Mouse (Mus musculus): ENCODE measurements around the gene Ly6c1. TPM values are rescaled to one million over a fixed set of nuclear protein-coding genes. Genes with fewer than 3 reads are reported as not detected.
"Not testable (repeated sequence)": the region's sequence is repeated elsewhere in the genome, so short reads cannot be mapped to it uniquely, and the experiment has no call there.

The Ly6c1 gene
- polyA plus RNA-seq (2015; fragmentation: Nextera tagmentation; extraction: Ambion mirVana), result 41.5 and 44.8 TPM in 2 replicates

DNA sequence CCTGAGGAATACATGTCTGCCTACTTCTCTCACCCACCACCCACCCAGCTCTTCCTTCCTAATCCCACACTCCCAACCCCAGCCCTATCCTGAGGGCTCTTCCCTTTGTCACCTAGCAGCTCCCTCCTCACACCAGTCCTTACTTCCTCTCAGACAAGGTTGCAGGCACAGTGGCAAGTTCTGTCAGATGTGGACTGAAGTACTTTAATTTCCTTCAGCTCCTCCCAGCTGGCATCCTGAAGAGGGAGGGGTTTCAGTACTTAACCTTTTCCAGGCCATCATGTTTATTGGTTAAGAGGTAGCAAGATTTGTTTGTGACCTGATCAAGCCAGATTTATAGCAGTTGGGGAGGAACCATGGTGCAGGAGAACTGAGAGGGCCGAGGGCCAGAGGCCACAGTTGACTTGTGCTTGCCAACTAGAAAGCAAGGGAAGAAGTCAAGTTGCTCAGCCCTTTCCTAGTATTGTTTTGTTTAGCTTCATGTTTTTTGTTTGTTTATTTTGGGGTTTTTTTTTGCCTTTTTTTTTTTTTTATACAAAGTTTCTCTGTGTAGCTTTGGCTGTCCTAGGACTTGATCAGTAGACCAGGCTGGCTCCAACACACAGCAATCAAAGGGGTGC lies at the start of gene Ly6c1:
Ly6c1 (minus strand) TSS at position 189 of the 620 bp plus-strand sequence.
- DNase-seq (ENCODE audit: low spot score), result not testable (repeated sequence)

- peak; percentile 11 for DNase-seq (ENCODE audit: low spot score)
Observed at GRCm38 (mm10) chr15:75088041-75088440, 39.4 kb upstream of the Ly6c1 start.

DNA sequence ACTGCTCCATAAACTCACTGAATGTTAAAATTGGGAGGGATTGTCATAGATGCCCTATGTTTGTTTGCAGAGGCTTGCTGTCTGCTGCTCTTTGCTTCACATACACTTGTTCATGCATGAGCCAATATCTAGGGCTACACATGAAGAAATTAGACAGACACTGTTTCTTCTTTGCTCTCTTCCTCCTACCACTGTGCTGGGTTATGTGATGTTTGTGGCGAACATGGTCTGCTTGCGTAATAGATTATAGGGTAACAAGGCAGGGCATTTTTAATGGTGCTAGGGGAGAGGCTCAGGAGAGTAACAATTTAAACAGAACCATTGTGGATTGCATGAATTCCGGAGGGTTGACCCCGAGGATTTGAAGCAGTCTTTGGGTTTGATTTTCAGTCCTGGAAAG lies 21.3 kb upstream of the Ly6c1 start:
- no peak for DNase-seq (ENCODE audit: low spot score)

GRCm38 (mm10) chr15:75062030-75062574 lies 13.5 kb upstream of the Ly6c1 start:
- peak; percentile 85 for DNase-seq (ENCODE audit: low spot score)

- DNase-seq (ENCODE audit: low spot score), result peak; percentile 71
Observed at GRCm38 (mm10) chr15:75060505-75060904, 11.9 kb upstream of the Ly6c1 start.

DNA sequence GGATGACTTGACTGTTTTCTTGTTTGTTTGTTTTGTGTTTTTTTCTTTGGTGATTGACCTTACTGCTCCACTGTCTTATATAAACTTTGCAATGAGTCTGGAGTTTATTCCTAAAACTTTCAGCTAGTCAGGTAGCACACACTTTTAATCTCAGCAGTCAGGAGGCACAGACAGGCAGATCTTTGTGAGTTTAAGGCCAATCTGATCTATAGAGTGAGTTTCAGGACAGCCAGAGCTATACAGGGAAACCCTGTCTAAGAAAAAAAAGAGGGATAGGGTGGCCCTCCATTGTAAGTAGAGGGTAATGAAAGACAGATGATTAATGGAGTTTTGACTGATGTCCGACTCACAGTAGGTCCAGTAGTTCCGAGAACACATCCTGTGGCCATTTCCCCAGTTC lies 7.4 kb upstream of the Ly6c1 start:
- no peak for DNase-seq (ENCODE audit: low spot score)

DNA sequence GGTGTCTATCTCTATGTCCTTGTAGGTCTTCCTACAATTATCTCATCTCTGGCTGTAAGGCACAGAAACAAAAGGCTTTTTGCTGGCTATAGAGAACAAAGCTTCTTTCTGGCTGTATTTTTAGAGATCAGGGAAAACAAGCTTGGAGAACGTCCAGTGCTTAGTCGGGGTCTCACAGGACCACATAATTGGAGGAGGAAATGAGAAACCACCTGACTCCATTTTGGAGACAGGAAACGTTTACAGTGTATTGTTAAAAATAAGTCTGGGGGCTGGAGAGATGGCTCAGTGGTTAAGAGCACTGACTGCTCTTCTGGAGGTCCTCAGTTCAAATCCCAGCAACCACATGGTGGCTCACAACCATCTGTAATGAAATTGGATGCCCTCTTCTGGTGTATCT lies 6.8 kb upstream of the Ly6c1 start:
- DNase-seq (ENCODE audit: low spot score), result peak; percentile 8

- peak; percentile 50 for DNase-seq (ENCODE audit: low spot score)
Observed at GRCm38 (mm10) chr15:75052414-75052813, 3.8 kb upstream of the Ly6c1 start.

DNA sequence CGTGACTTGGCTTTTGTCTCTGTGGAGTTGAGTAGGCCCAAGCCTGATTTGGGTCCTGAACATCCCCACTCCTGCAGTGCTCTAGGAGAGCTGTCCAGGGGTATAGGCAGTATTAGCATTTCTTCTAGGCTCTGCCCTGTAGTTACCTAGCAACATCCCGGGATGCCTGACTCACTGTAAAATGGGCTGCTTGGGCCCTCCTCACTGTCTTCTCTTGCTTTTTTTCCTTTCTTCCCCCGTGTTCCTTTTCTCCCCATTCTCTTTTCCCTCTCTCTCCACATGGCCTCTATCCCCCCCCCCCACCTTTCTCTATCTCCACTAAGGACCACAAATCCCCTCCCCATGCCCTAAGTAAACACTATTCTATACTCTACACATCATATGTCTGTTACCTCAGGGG lies 2.5 kb upstream of the Ly6c1 start:
- not testable (repeated sequence) for DNase-seq (ENCODE audit: low spot score)

DNA sequence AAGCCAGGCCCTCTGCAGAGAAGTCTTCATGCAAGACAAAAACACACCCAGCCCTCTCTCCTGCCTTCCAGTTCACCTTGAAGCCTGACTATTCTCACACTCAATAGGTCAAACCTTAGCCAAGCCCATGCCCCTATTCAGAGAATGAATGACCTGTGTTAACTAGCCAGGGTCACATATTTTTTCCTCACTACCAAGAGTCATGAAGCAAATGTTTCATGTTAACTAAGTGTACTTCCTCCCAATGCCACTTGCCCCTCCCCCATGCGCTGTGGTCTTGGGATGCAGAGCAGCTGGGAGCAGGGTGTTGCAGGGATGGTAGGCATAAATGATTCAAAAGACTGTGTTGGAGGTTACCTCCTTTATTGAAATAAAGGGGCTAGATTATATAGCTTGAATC lies 2.0 kb upstream of the Ly6c1 start:
- not testable (repeated sequence) for DNase-seq (ENCODE audit: low spot score)

DNA sequence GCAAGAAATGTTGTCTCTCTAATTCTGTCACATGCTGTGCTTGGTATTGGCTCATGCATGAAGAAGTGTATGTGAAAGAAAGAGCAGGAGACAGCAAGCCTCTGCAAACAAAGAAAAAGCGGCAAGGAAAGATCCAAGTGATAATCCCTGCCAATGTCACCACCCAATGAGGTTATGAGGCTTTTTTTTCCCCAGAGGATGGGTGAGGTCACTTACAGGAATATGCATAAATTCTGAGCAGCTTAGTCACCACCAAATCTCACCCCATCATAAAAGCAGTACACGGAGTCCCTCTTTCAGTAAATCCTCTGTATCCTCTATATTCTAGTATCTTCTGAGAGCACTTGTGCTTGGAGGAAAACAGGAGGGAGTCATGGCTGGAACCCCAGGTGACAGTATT lies 1.2 kb upstream of the Ly6c1 start:
- DNase-seq (ENCODE audit: low spot score), result not testable (repeated sequence)

- DNase-seq (ENCODE audit: low spot score), result not testable (repeated sequence)
Observed at GRCm38 (mm10) chr15:75047970-75048320, 685 bp downstream of the Ly6c1 start.

- not testable (repeated sequence) for DNase-seq (ENCODE audit: low spot score)
Observed at GRCm38 (mm10) chr15:75047313-75047969, 1.2 kb downstream of the Ly6c1 start.

DNA sequence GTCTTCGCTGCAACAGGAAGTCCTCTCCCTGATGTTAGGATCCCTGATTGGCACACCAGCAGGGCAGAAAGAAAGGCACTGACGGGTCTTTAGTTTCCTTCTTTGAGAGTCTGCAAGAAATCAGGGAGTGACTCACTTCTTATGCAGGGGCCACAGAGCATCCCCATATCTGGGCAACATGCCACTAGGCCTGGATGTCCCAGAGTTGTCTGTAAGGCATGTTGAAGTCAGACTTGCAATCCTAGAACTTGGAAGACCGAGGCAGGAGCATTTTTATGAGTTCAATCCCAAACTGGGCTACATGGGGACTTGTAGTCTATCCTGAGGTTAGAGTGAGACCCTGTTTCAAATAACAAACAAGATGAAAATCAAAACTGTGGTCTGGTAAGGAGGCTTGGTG lies 3.1 kb downstream of the Ly6c1 start:
- DNase-seq (ENCODE audit: low spot score), result not testable (repeated sequence)

DNA sequence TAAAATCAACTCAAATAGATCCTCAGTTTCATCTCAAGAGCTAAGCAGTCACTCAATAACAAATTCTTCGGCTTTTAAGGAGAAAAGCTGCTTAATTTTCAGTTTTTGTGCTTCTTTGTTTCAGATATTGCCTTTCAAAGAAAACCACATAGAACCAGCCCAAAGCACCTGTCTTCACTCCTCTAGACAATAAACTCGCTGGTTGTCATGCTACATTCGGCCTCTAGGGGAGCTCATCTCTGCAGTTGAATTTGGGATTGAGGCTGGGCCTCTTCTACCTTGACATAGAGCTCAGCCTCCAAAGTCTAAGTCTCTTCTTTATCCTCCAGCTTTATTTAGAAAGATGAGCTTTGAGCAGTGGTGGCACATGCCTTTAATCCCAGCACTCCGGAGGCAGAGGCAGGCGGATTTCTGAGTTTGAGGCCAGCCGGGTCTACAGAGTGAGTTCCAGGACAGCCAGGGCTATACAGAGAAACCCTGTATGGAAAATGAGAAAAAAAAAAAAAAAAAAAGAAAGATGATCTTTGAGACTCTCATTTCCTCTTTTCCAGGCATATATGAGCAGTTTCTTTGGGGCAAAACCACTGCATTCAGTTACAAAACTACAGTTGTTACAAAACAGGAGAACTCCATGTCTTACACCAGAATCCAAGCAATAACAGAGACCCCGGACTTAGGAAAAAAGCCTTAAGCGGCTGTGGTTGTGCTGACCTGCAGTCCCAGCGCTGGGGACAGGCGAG lies 27.4 kb downstream of the Ly6c1 start:
- not testable (repeated sequence) for DNase-seq (ENCODE audit: low spot score)

DNA sequence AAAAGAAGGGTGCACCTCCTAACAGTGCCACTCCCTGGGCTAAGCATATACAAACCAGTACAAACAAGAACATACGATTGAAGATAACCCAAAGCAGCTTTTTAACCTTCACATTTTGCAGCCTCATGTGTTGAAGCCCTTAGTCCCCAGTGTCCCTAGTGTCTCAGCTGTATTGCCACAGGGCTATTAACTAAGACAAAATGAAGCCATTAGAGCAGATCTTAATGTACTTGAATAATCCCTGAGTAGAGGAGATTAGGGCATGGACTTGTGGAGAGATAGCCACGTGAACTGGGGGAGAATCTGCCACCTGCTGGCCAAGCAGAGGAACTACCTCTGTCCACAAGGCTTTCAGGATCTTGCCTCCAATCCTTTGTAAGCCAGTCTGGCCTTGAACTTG lies 29.2 kb downstream of the Ly6c1 start:
- peak; percentile 62 for DNase-seq (ENCODE audit: low spot score)

Other genes starting within 250 kb of the Ly6c1 start
- not detected in 2 replicates for gene Gml2, start 229.8 kb downstream of the Ly6c1 start, polyA plus RNA-seq (2015; fragmentation: Nextera tagmentation; extraction: Ambion mirVana)
- 2.2 and 3.2 TPM in 2 replicates for gene 2010109I03Rik, start 151.8 kb downstream of the Ly6c1 start, polyA plus RNA-seq (2015; fragmentation: Nextera tagmentation; extraction: Ambion mirVana)
- gene Ly6i, start 65.4 kb downstream of the Ly6c1 start, polyA plus RNA-seq (2015; fragmentation: Nextera tagmentation; extraction: Ambion mirVana), result 1.7 and 2.1 TPM in 2 replicates
- gene Ly6a, start 50.8 kb downstream of the Ly6c1 start, polyA plus RNA-seq (2015; fragmentation: Nextera tagmentation; extraction: Ambion mirVana), result 87.4 and 94.5 TPM in 2 replicates
- 11.2 and 14.7 TPM in 2 replicates for gene Ly6c2, start 63.1 kb upstream of the Ly6c1 start, polyA plus RNA-seq (2015; fragmentation: Nextera tagmentation; extraction: Ambion mirVana)
- gene Ly6g, start 106.4 kb upstream of the Ly6c1 start, polyA plus RNA-seq (2015; fragmentation: Nextera tagmentation; extraction: Ambion mirVana), result 2.4 and 3.1 TPM in 2 replicates
- not detected in 2 replicates for gene BC025446, start 167.5 kb upstream of the Ly6c1 start, polyA plus RNA-seq (2015; fragmentation: Nextera tagmentation; extraction: Ambion mirVana)
- 0.52 and 0.73 TPM in 2 replicates for gene Ly6f, start 219.6 kb upstream of the Ly6c1 start, polyA plus RNA-seq (2015; fragmentation: Nextera tagmentation; extraction: Ambion mirVana)

All from thymus, postnatal 0 days (tissue).